Mouse (Mus musculus) heart, postnatal 25 days (tissue): Measurements from ENCODE around the gene Hap1. TPM values are rescaled to one million over a fixed set of nuclear protein-coding genes. Genes with fewer than 3 reads are reported as not detected.

Experiments
- DNase-seq: peaks from one replicate; pipeline ENCODE4 v3.0.0; 2022; ENCODE audit warnings: low spot score
- intact Hi-C: fragments of 180-260 bp; cut with DNase I; formaldehyde crosslinking; loops from one replicate; pipeline ENCODE4 v1.15.1; 2025
- total RNA-seq, 2 experiments: library from RNA; stranded (reverse); gene quantifications; 2 replicates each; pipeline ENCODE4 v1.2.3; 2021

The Hap1 gene
- total RNA-seq, result 1 to 10 TPM in 1 of 2 experiments, under 1 TPM in 1; 0.83 to 1.2 TPM

DNA sequence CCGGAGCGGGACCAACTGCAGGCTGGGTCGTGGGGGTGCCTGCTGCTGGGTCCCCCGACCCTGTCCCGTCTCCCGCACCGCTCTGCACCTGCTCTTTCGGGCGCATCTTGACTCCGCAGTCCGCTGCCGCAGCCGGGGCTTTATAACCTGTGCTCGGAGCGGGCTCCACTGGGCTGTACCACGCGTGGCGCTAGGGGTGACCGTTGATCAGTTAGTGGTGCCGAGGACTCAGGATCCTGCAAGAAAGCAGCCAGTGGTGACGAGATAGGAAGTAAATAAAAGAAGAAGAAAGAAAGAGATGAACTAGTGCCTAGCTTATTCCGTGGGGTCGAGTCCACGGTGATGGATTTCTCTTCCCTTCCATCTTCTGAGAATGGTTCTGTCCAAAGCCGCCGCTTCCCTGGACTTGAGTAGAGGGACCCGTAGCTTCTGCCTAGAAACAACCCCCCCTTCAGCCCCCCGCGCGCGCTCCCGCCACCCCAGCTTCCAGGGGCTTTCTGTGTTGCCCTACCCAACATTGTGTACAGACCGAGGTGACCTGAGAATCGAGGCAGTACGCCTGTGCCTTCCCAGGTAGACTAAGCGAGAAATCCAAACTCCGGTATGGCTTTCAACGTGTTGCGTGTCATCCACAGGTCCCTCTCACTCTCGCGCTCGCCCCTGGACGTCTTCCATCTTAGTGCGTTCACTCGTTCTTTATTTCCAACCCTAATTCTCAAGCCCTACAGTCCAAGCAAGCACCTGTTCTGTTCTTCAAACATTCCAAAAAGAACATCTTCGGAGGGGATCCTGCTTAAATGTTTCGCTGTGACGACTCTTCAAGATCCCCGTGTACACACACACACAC lies at the start of gene Hap1:
Gene Hap1 (minus strand): TSS at position 157 of the 847 bp plus-strand sequence.
- intact Hi-C loops, result loop anchor here (5.0 kb wide), 1 partner anchor 191 kb away; the partner anchor contains the start of gene Ttc25
- DNase-seq, result no peak

DNA sequence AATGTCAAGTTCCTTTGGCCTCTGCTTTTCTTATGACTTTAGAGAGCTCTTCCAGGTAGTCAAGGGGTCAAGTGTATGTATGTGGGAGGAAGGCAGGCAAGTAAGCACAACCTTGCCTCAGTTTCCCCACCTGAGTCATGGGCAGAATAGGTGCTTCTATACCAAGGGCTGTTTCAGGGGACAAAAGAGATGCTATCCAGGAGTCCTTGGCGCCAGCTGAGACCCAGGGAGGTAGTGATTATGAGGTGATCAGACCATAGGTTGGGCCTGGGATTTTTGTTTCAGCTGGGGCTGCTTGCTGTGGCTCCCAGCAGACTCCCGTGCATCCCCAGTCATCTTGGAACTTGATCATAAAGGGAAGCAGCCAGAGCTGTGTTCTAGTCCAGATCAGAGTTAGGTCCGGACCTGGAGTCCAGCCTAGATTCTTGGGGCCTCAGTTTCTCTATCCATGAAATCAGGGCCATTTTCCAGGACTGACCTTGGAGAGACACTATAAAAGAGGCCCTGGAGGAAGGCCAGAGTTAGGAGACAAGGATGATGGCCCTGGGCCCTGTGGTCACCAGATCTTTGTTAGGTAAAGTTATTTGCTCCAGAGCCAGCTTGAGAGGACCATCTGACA lies 48.6 kb upstream of the Hap1 start:
- no peak for DNase-seq
- intact Hi-C loops, result no loop called here

DNA sequence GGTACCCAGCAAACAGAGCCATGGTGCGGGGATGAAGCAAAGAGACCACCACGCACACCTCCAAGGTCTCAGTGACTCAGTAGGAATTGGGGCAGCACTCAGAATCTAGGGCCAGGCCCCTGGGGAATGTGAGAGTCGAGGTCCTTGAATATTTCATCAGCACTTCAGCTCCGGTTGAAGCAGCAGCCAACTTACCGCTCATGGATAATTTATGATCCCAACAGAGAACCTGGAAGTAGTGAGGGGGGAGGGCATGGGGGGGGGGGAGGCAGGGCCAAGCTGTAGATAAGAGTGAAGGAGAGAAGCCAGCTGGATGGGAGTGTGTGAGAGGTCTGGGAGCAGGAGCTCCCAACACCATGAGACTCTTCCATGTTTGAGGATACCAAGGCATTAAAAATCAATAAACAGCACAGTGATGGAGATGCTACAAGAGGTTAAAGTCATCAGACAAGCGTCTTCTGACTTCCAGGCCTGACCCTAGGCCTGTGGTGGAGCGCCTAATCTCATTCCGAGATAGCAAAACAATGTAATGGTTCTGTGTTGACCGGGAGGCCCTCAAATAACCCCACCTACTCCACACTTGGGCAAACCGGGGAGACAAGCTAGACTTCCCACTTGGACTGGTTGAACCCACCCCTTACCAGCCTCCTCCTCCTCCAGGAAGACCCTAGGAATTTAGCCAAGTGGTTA lies 47.7 kb upstream of the Hap1 start:
- no peak for DNase-seq
- intact Hi-C loops, result no loop called here

DNA sequence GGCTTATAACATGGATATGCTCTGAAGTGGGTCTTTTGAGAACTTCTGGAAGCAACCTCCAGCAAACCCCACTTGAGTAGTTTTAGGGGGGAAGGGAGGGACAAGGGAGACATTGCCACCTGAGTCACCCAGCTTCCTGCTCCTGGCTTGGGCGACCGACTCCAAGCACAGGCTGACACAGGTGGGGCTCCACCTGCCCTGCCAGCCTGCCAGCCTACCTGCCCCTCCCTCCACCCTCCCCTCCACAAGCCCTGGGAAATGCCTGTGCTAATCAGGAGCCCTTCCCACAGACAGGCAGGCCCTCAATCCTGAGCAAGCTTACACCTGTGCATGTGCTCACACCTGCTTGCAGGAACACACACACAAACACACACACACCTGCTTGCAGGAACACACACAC lies 46.8 kb upstream of the Hap1 start:
- DNase-seq, result no peak
- intact Hi-C loops, result no loop called here

DNA sequence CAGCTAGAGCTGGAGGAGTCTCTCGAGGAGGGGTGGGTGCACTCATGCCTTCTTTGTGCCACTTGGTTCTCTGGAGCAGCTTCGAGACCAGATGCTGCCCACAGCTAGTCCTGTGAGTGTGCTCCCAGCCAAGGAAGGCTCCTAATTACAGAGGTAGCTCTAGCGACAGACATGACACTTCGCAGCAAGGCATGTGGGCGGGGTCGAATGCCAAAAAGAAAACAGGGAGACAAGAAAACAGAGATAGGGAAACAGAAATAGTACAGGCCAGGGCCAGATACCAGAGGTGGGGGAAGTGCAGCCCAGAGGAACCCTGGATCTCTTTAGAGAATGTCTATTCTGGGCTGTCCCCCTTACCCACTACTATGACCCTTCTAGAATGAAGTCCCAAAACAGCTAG lies 46.3 kb upstream of the Hap1 start:
- peak; percentile 40 for DNase-seq
- intact Hi-C loops, result no loop called here

DNA sequence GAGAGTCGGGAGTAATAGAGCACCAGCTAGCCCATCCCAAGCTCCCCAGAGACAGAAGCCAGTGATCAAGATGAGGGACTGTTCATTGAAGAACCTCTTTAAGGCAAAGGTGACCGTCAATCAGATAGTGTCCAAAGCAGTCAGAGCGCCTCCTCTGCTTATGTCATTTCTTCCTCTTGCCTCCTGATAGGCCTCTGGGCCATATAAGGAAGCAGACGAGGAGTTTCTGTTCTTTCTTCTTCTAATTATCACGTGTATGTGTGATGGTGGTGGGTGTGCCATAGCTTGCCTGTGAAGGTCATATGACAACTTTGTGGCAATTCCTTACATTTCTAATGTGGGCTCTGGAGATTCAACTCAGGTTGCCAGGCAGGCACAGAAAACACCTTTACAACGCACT lies 44.9 kb upstream of the Hap1 start:
- DNase-seq, result no peak
- intact Hi-C loops, result no loop called here

DNA sequence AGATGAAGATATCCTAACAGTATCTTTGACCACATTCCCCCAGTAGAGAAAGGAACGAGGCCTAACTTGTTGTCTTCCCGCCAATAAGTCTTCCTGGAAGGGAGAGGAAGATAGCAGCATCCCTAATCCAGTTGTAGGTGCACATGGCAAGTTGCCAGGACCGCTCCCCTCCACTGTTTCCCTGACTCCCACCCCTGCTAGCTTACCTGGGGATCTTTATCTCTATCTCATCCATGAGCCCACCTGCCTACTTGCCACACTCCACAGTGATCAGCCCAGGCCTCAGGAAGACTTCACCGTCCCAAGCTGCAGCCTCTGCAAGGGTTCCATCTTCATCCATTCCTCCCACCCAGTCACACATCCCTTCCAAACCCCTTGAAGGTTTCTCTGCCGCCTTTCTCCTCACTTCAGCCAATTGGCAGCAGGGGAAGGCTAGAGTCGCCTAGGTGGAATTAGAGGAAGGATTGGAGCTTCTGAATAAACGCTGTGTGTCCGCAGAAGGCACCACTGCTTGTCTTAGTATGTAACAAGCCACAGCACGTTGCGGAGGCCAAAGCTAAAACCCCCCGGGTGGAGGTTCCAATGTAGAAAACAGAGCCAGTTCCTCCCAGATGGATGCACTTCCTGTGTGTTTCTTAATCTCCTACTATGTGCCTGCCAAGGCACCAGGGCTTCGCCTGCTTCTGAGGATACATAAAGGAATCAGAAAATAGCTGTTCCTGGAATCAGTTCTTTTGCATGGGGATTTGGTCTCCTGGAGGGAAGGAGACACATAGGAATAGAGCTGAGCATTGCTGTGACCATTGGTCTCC lies 44.0 kb upstream of the Hap1 start:
- intact Hi-C loops, result no loop called here
- DNase-seq, result no peak

DNA sequence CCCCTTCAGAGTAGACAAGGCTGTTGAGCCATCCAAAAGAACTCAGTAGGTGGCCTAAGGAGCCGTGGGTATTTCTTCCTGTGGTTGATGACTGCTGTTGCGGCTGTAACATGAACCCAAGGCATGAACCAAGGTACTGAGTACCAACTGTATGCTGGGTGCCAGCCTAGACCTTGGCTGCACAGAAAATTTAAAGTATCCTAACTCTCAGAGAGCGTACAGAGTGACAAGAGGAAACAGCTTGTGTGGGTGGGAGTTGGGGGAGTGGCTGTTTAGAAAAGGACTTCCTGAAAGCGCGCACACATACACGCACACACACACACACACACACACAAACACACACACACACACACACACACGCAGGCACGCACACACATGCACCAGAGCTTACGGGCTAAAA lies 43.4 kb upstream of the Hap1 start:
- DNase-seq, result no peak
- intact Hi-C loops, result no loop called here

DNA sequence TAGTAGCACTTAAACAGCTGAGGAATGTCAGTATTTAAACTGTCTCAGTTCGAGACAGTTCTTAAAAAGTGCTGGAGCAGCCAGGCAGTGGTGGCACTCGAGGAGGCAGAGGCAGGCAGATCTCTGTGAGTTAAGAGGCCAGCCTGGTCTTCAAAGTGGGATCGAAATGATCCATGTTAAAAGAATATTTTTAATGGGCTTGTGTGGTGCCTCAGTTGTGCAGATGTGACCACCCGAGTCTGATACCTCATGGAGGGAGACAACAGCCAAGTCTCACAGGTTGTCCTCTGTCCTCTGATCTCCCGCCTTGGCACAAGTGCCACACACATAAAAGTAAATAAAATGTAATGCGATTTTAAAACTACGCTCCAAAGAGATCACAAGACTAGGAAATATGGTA lies 42.6 kb upstream of the Hap1 start:
- intact Hi-C loops, result no loop called here

DNA sequence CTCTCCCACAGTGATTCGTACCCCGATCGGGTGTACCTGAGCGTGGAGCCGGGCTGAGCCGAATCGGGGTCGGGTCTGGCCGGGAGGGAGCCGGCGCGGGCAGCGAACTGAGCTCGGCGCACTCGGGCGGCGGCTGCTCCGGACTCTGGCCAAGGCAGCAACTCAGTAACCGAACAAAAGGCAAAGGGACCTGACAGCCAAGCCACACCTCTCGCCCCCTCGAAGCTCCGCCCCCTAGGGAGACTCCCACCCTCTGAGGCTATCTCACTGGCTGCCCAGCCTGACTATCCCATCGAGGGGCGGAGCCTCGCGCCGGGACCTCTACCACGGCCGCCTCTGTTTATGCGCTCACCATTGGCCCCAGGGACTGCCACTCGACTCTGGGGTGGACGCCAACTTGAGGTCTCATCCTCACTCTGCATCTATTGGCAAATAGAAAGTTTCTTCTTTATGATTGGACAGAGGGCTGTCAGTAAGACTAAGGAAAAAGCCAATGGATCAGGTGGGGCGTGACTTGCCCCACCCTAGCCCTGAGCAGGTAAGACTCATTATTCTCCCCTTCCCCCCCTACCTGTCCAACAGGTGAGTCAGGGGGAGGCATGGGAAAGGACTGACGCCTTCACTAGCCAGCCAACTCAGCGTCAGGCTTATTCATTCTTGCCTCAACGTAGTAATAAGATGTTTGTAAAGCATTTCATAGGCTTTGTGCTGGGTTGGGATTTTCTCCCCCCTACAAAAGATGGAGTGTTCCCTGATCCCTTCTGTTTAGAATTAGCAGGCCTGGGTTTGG lies 41.9 kb upstream of the Hap1 start, which contains the start of gene Jup:
Gene Jup (minus strand): TSS at position 164 of the 790 bp plus-strand sequence.
- intact Hi-C loops, result no loop called here
- peak; percentile 100 for DNase-seq

More for the DNA sequence above, 42.6 kb upstream of the Hap1 start:
- DNase-seq, result no peak

DNA sequence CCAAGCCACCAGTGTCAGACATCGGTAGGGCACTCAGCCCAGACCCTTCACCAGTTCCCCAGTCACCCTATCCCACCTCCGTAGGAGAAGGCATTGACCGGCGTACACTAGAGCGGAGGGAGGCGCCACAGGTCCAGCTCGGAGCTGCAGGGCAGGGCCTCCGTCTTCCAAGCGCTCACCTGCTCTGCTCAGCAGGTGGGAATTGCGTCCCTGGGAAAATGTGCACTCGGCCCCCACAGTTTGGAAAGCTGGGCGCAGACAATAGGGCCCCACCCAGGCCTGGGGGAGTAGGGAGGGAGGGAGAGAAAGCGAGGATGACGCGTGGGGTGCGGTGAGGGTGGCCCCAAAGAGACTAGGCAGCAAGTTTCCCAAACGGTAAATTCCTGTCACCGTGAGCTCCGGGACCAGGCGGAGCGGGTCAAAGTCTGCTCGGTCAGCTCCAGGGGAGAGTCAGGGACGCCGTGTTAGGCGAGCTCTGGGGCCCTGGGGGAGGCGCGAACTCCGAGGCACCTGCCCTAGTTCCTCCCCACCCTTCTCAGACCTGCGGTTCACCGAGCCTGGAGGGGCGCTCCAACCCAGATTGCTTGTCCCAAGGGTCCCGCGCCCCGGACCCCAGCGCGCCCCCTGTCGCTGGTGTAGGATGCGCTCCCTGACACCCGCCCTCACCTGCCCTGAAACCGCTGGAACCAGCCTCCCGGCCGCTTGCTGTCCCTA lies 41.1 kb upstream of the Hap1 start:
- intact Hi-C loops, result no loop called here

DNA sequence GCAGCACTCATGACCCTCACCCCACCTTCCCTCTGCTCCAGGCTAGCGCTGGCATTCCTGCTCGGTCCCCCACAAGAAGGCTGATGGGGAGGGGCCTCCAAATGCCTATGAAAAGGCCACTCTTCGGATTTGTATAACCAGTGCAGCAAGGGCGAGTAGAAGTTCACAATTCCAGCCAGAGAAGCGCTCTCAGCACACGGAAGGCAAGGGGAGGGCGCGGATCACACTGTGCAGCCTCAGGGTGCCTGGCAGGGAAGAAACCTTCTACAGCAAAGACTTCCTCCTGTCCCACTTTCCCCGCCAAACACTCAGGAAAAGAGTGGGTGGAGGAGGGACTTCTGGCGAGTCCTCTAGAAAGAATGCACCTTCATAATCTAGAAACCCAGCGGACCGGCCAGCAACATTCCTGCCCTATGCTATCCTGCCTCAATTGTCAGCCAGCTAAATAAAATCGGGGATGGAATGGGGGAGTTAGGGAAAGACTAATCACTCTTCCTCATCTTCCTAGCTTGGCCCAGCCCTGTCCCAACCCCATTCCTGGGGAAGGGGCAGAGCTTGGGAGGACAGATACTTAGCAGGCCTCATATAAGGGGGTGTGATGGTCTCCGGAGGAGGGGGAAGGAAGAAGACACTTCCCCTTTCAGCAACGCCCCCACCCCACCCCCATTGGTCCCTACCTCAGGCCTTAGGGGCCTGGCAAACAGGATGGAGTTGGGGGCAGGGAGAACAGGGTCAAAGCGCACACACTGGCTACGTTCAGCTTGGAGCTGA lies 40.1 kb upstream of the Hap1 start:
- intact Hi-C loops, result no loop called here
- peak; percentile 35 for DNase-seq

More for the DNA sequence above, 41.1 kb upstream of the Hap1 start:
- DNase-seq, result peak; percentile 42

DNA sequence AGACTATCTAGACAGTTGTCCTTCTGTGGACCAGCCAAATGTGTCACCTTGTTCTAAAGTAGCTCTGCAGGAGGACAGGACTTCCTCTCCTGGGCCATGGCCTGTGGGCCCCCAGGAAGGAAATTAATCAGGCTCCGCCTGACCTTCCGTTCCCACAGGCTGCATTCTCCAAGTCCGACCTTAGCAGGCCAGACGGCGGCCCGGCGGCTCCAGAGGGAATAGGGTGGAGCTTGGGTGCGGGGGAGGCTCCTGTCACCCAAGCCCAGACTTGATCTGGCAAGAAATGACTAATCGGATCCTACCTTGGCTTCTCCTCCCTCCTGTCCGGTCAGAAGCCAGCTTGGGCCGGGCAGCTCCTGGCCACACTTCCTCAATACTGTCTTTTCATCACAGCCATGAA lies 39.3 kb upstream of the Hap1 start:
- DNase-seq, result peak; percentile 81
- intact Hi-C loops, result no loop called here

DNA sequence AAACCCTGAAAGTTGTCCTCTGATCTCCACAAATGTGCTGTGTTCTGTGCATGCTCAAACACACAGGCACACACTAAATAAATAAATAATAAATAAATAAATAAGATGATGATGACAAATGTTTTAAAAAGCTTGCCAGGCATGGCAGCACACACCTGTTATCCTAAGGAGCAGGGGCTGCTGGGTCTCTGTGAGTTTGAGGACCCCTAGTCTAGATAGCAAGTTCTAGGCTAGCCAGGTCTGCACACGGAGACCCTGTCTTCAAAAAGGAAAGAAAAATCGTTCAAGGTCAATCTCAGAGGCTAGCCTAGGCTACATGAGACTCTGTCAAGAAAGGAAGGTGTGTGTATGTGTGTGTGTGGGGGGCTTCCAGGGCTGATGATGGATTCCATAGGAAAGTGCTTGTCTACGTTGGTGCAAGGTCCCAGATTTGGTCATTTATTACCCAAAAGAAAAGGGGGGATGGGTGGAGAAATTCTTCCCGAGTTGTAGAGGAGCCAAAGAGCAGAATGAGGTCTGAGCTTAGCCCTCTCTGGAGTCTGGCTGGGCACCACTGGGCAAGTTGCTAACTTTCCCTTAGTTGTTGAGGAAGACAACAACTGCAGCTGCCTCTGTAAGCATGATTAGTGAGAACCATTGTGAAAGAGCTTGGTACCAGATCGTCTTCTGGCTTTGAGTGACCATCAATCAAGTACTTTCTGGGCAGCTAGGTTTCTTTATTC lies 38.6 kb upstream of the Hap1 start:
- DNase-seq, result no peak
- intact Hi-C loops, result no loop called here

DNA sequence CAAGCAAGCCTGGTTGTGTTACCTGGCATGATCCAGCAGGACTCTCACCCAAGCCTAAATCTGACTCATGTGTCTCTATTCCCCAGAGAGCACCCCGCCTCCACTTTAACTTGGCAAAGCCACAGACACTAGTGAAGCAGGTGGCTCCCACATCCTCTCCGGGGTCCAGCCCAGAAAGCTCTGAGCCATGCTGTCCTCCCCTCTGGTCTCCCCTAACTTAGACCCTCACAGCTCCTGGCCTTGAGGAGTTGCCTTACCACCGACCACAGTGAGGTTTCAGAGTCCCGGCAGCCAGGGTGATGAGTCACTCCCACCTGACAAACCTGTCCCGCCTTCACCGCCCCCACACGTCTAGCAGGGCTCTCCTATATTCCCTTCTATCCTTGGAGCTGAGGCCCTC lies 37.8 kb upstream of the Hap1 start:
- intact Hi-C loops, result no loop called here
- DNase-seq, result no peak

DNA sequence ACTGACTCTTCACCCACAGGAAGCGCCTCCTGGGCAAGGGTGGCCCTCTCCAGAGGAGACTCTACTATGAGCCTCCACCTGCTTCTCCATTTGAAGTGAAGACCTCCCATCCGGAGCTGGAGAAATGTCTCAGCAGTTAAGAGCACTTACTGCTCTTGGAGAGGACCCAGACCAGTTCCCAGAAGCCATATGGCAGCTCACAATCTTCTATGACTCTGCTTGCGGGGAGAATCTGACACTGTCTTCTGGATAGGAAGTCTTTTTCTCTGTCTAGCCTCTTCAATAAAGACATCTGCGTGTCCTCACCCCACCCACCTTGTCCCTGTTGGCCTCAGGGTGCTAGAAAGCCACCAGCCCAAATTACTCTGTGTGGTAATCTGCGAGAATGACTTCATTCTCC lies 37.0 kb upstream of the Hap1 start:
- no peak for DNase-seq
- intact Hi-C loops, result no loop called here

DNA sequence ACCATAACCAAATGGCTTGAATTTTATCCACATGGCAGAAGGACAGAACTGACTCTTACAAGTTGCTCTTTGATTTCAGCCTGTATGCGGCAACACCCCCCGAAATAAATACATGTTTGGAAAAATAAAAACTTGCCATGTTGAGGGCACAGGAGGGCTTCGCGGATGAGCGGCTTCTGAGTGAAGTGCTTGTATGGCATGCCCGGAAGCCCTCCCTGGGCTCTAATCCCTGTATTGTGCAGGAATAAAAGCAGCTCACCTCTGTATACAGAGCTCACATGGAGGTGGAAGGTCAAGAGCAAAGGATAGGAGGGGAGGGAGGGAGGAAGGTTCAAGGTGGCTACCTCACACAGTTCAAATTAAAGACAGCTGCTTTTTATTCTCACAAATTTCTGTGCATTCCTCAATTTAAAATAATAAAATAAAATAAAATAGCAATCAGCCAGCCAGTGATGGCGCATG lies 36.0 kb upstream of the Hap1 start:
- intact Hi-C loops, result loop anchor here (2.0 kb wide), 1 partner anchor 15 kb away; no protein-coding TSS in a partner anchor

More for the DNA sequence above, 36.0 kb upstream of the Hap1 start:
- DNase-seq, result no peak
